Mouse (Mus musculus) kidney, postnatal 0 days (tissue): ENCODE measurements around the gene Tbxa2r. TPM values are rescaled to one million over a fixed set of nuclear protein-coding genes. Genes with fewer than 3 reads are reported as not detected.

ENCODE experiments used
- ATAC-seq: fragments of 200-750 bp; cut with Nextera tagmentation; replicated peaks from 2 replicates; pipeline ENCODE4 v1.8.0; 2017; ENCODE audit warnings: low read depth, moderate number of reproducible peaks, moderate TSS enrichment, moderate library complexity; ENCODE audit not compliant: low FRiP score
- DNase-seq: peaks from one replicate; pipeline ENCODE4 v3.0.0-alpha.2; 2016; ENCODE audit warnings: low spot score
- H3K27ac ChIP-seq: fragments of 300-500 bp; sonication (generic); 2 replicates; pipeline ENCODE4 v1.5.1; 2014; ENCODE audit warnings: mild to moderate bottlenecking
- H3K27me3 ChIP-seq: fragments of 300-500 bp; sonication (generic); 2 replicates; pipeline ENCODE4 v1.6.1; 2014; ENCODE audit warnings: low read length, mixed read lengths; ENCODE audit not compliant: insufficient read depth
- H3K36me3 ChIP-seq: fragments of 300-500 bp; sonication (generic); 2 replicates; pipeline ENCODE4 v1.6.1; 2014; ENCODE audit warnings: low read length, mixed read lengths; ENCODE audit not compliant: insufficient read depth
- H3K4me1 ChIP-seq: fragments of 300-500 bp; sonication (generic); replicated peaks from 2 replicates; pipeline ENCODE4 v1.6.1; 2014; ENCODE audit warnings: antibody characterized with exemption, low read length, mixed read lengths; ENCODE audit not compliant: insufficient read depth
- H3K4me2 ChIP-seq: fragments of 300-500 bp; sonication (generic); 2 replicates; pipeline ENCODE4 v1.6.1; 2014; ENCODE audit warnings: mild to moderate bottlenecking, low read length, moderate library complexity, mixed read lengths
- H3K4me3 ChIP-seq: fragments of 300-500 bp; sonication (generic); replicated peaks from 2 replicates; pipeline ENCODE4 v1.5.1; 2014; ENCODE audit warnings: low read depth, low read length
- H3K9ac ChIP-seq: fragments of 300-500 bp; sonication (generic); 2 replicates; pipeline ENCODE4 v1.6.1; 2014; ENCODE audit warnings: low read depth, low read length
- H3K9me3 ChIP-seq: fragments of 300-500 bp; sonication (generic); replicated peaks from 2 replicates; pipeline ENCODE4 v1.6.1; 2016; ENCODE audit warnings: low read length, inconsistent platforms, mixed read lengths
- CTCF ChIP-seq: IDR thresholded peaks from 2 replicates; pipeline ENCODE4 v1.5.1; 2016; ENCODE audit warnings: antibody characterized with exemption, low read depth, mild to moderate bottlenecking, moderate library complexity
- WGBS: fragments of 180-500 bp; shearing (Covaris S2); extraction: QIAGEN DNeasy Blood & Tissue Kit; methylation state at CpG from one replicate; pipeline ENCODE4 v1.1.7; 2014; 5-methylcytosine and 5-hydroxymethylcytosine counted together
- polyA plus RNA-seq: library from polyadenylated mRNA; unstranded; fragments of >200 nt; fragmentation: Nextera tagmentation; extraction: Ambion mirVana; gene quantifications from 2 replicates; pipeline ENCODE4 v1.2.1, GENCODE M21; 2015

The Tbxa2r gene
- polyA plus RNA-seq, 1 experiment from 2014 or later = 16.1 TPM

DNA sequence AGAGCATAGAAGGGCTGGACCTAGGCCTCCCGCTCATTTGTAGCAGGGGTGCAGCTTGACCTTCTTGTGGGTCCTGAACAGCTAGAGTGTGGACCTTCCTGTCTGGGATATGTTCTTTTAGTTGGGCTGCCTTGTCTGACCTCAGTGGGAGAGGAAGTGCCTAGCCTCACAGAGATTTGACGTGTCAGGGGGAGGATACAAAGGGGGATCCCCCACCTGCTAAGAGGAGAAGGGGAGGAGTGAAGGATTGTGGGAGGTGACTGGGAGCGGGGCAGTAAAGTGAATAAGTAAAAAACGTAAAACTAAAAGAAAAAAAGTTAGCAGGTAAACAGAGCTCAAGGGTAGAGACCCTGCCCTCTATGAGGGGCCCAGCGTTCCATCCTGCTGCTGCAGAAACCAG lies 19.0 kb upstream of the Tbxa2r start:
- ATAC-seq = no peak

DNA sequence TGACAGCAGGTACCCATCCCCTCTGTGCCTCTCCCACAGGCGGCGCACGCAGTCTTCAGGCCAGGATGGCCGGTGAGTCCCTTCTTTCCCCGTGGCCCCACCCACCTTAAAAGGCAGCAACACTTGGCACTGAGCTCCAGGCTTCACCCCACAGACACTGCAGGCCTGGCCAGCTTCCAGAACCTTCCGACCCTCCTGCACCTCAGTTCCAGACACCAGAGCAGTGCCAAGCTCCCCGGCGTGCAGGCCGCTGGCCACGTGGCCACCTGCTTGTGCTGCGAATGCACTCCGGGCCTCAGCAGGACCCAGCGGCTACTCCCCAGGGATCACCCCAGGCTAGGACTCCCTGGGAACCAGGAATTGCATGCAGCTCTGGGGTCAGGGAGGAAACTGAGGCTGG lies 14.9 kb upstream of the Tbxa2r start:
- ATAC-seq = no peak
- WGBS = 93% methylated on average over 13 of the region's 13 CpGs
- Histone ChIP-seq H3K27ac (no peak overlapping the region), H3K36me3 (peaks cover 56% of the 10 kb centered on the region), H3K27me3 (no peaks in the 10 kb centered on the region), H3K4me3 (no peak overlapping the region), H3K4me2 (no peak overlapping the region), H3K4me1 (peaks cover 11% of the 10 kb centered on the region), H3K9ac (no peak overlapping the region), H3K9me3 (no peaks in the 10 kb centered on the region)
- TF ChIP-seq CTCF = no peak
- no peak for DNase-seq

More for the DNA sequence above, 19.0 kb upstream of the Tbxa2r start:
- Histone ChIP-seq H3K9ac (no peak overlapping the region), H3K4me1 (no peaks in the 10 kb centered on the region), H3K4me2 (no peak overlapping the region), H3K36me3 (peaks cover 69% of the 10 kb centered on the region), H3K9me3 (no peaks in the 10 kb centered on the region), H3K4me3 (no peak overlapping the region), H3K27me3 (no peaks in the 10 kb centered on the region), H3K27ac (no peak overlapping the region)
- DNase-seq = no peak
- TF ChIP-seq CTCF = no peak
- 81% methylated on average over 5 of the region's 5 CpGs for WGBS

DNA sequence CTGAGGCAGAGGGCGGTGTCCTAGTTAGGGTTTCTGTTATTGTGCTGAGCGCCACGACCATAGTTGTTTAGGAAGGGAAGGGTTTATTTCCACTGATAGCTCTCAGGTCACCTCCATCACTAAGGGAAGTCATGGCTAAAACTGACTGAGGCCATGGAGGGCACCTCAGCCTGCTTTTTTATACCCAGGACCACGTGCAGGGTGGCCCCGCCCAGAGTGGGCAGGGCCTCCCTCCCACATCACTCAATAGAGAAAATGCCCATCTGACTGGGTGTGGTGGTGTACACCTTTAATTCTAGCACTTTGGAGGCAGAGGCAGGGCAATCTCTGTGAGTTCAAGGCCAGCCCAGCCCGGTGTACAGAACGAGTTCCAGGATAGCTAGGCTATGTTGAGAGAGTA lies 14.3 kb upstream of the Tbxa2r start:
- Histone ChIP-seq H3K27ac (no peak overlapping the region), H3K9ac (no peak overlapping the region), H3K4me3 (no peak overlapping the region), H3K36me3 (peaks cover 53% of the 10 kb centered on the region), H3K27me3 (no peaks in the 10 kb centered on the region), H3K4me2 (no peak overlapping the region), H3K9me3 (no peaks in the 10 kb centered on the region), H3K4me1 (peaks cover 13% of the 10 kb centered on the region)
- WGBS = 77% methylated on average over 7 of the region's 7 CpGs
- no peak for ATAC-seq
- no peak for TF ChIP-seq CTCF
- no peak for DNase-seq

DNA sequence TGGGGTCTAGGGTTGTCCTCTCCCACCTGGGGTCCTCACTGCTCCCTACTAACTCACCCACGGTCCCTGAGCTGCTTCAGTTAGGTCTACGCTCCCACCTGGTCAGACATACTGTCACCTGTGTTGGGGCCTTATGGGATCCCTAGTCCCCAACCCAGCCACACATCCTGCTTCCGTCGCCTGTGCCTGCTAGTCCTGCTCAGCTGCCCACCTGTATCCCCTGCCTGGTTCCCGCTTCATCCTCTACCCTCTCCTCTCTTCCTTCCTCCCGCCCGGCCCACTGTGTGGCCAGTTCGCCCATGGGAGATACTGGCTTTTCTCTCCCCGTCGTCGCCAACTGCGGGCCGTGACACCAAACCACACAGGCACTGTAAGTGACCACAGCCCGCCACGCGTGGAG lies 12.9 kb upstream of the Tbxa2r start:
- no peak for DNase-seq
- no peak for TF ChIP-seq CTCF
- ATAC-seq = no peak
- no peaks in the 10 kb centered on the region for H3K9me3 ChIP-seq
- no peak overlapping the region for H3K9ac ChIP-seq
- no peak overlapping the region for H3K4me2 ChIP-seq
- H3K36me3 ChIP-seq = peaks cover 41% of the 10 kb centered on the region
- 0 out of 2 replicates have a peak overlapping the region, but pooled peaks have one; percentile 87 for H3K27ac ChIP-seq
- WGBS = 93% methylated on average over 16 of the region's 16 CpGs
- no peaks in the 10 kb centered on the region for H3K27me3 ChIP-seq
- peaks cover 20% of the 10 kb centered on the region for H3K4me1 ChIP-seq
- no peak overlapping the region for H3K4me3 ChIP-seq

DNA sequence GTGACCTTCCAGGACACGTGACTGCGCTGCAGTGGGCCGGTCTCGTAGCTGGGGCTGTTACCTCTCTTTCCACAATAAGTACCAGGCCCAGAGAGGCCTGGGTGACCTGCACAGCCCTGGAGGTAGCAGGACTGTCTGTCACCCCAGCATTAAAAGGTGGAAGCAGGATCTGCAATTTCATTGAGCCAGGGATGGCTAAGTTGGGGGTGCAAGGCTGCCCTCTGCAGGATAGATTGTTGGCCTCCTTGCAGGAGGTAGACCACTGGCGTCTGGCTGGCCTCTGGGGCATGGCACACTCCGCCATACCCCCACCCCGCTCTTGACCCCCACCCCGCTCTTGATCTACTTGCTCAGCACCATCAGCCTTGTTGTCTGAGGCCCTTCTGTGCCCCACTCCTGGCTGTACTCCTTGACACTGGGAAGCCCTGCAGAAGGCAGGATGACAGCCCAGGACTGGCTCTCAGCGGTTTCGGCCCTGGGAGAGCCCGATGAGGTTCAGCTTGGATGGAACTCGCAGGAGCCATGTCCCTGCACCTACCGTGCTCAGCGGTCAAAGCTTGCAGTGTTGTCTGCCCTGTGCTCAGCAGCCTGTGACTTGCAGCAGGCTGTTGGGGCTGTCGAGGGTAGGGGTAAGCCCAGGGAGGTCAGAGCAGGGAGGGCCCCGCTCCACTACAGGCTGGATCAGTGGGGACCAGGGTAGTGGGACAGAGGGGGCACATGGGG lies 12.0 kb upstream of the Tbxa2r start:
- WGBS = 39% methylated on average over 16 of the region's 16 CpGs
- ATAC-seq (0 out of 2 replicates have a peak, but pooled peaks have one; percentile 3), DNase-seq (peak; percentile 65)
- Histone ChIP-seq H3K4me1 (peaks cover 20% of the 10 kb centered on the region), H3K9ac (peak overlapping the region; percentile 44), H3K36me3 (peaks cover 32% of the 10 kb centered on the region), H3K4me3 (peak overlapping the region; percentile 24), H3K4me2 (peak overlapping the region; percentile 70), H3K27me3 (no peaks in the 10 kb centered on the region), H3K27ac (peak overlapping the region; percentile 87), H3K9me3 (no peaks in the 10 kb centered on the region)
- peak; percentile 66 for TF ChIP-seq CTCF

DNA sequence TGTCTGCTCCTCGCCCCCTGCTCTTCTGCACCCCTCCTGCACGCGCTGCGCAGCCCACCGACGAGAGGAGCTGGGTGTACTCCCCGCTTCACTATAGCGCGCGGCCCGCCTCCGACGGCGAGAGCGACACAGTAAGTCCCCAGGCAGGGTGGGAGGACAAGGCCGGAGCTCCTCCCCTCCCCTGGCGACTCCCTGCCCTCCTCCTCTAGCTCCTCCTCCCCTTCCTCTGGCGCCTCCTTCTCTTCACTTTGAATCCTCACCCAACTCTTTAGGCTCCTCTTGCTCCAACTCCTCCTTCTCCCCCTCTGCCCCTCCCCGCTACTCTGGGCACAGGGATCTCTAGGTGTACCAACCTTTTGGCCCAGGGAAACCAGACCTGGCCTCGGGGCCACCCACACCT lies 11.3 kb upstream of the Tbxa2r start:
- no peak for TF ChIP-seq CTCF
- no peak for ATAC-seq
- peak; percentile 94 for DNase-seq
- 7% methylated on average over 19 of the region's 20 CpGs for WGBS
- H3K4me3 ChIP-seq = peak overlapping the region; percentile 24
- no peaks in the 10 kb centered on the region for H3K9me3 ChIP-seq
- peak overlapping the region; percentile 70 for H3K4me2 ChIP-seq
- H3K9ac ChIP-seq = peak overlapping the region; percentile 44
- peak overlapping the region; percentile 87 for H3K27ac ChIP-seq
- H3K36me3 ChIP-seq = peaks cover 26% of the 10 kb centered on the region
- H3K4me1 ChIP-seq = peaks cover 20% of the 10 kb centered on the region
- no peaks in the 10 kb centered on the region for H3K27me3 ChIP-seq
